Mouse (Mus musculus): ENCODE measurements around the gene Mlana.

DNA sequence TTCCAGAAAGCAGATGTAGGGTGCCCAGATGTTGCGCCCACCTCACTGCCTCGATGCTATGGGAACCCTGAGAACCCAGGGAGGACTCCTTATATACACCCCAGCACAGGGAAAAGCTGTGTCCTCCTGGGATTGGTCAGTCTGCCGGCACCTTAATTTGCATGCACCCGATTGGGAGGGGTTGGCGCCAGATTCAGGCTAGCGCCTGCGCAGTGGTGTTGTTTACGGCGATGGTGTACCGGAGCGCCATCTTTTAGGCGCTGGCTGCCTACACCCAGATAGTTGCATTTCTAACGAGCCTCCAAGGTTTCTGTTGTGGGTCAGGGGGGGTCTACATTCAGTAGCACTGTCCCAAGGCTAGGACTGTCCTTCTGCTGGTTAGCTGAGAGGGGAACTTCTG is 25.0 kb upstream of the Mlana start:
- TF ChIP-seq EP300 (IDR thresholded peaks at IDR 0.05; ENCODE audit: low read depth): no peak
- no peak for TF ChIP-seq CTCF (IDR thresholded peaks at IDR 0.05; ENCODE audit: low read depth)

Measured in heart, postnatal 0 days (tissue).